Mouse (Mus musculus) kidney, embryonic 16.5 days (tissue): Measurements from ENCODE around the gene Gm37240. TPM values are rescaled to one million over a fixed set of nuclear protein-coding genes. Genes with fewer than 3 reads are reported as not detected.

Source experiments
- ATAC-seq: fragments of 200-750 bp; cut with Nextera tagmentation; 2 replicates; pipeline ENCODE4 v1.8.0; 2017; ENCODE audit warnings: moderate TSS enrichment; ENCODE audit not compliant: low FRiP score, low TSS enrichment
- H3K27ac ChIP-seq: fragments of 300-500 bp; sonication (generic); 2 replicates; pipeline ENCODE4 v1.5.1; 2014; ENCODE audit warnings: low read length
- H3K27me3 ChIP-seq: fragments of 300-500 bp; sonication (generic); 2 replicates; pipeline ENCODE4 v1.6.1; 2014; ENCODE audit warnings: low read length, control low read depth, mixed read lengths; ENCODE audit not compliant: insufficient read depth
- H3K36me3 ChIP-seq: fragments of 300-500 bp; sonication (generic); 2 replicates; pipeline ENCODE4 v1.6.1; 2014; ENCODE audit warnings: low read length, control low read depth, mixed read lengths; ENCODE audit not compliant: insufficient read depth
- H3K4me1 ChIP-seq: fragments of 300-500 bp; sonication (generic); 2 replicates; pipeline ENCODE4 v1.6.1; 2014; ENCODE audit warnings: low read length, control low read depth, mixed read lengths; ENCODE audit not compliant: insufficient read depth
- H3K4me2 ChIP-seq: fragments of 300-500 bp; sonication (generic); replicated peaks from 2 replicates; pipeline ENCODE4 v1.6.1; 2014; ENCODE audit warnings: low read depth, low read length
- H3K4me3 ChIP-seq: fragments of 300-500 bp; sonication (generic); 2 replicates; pipeline ENCODE4 v1.5.1; 2014; ENCODE audit warnings: mild to moderate bottlenecking, low read length
- H3K9ac ChIP-seq: fragments of 300-500 bp; sonication (generic); replicated peaks from 2 replicates; pipeline ENCODE4 v1.6.1; 2014; ENCODE audit warnings: low read length
- H3K9me3 ChIP-seq: fragments of 300-500 bp; sonication (generic); 2 replicates; pipeline ENCODE4 v1.6.1; 2016; ENCODE audit warnings: low read length, control low read depth
- WGBS: fragments of 180-500 bp; shearing (Covaris S2); extraction: QIAGEN DNeasy Blood & Tissue Kit; methylation state at CpG from one replicate; pipeline ENCODE4 v1.1.7; 2014; 5-methylcytosine and 5-hydroxymethylcytosine counted together
- polyA plus RNA-seq: library from polyadenylated mRNA; unstranded; fragments of >200 nt; fragmentation: Nextera tagmentation; extraction: Ambion mirVana; gene quantifications from 2 replicates; pipeline ENCODE4 v1.2.1, GENCODE M21; 2015

Gm37240 gene
- polyA plus RNA-seq, 1 experiment from 2014 or later, result 8.7 TPM

DNA sequence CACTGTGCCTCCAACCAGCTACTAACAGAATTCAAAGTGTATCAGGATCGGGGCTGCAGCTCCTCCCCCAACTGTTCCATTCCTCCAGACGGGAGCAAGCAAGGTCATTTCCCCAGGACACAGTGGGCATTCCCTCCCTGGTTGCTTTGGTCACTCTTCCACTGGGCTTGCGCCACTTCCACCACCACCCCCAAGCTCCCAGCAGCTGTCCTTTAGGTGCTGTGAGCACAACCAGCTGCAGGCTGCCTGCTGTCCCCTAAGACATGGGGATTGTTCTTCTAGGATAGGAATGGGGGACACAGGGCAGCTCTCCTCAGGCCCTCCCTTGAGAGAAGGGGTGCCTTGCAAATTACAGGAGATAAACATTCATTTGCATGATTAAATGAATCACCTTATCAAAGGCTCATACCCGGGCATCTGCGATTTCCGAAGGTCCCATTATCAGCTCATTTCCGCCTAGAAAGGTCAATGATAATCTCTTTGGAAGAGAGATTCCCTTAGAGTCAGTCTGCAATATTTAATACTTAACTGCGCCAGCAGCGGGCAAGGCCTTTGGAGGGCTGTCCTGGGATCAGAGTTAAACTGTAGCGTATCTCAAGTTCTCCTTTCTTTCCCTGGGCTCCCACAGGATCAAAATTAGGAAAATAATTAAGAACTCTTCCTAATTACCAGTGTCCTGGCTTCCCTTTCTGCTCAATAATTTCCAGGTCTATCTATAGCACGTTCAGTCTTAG lies 1247.4 kb downstream of the Gm37240 start:
- Histone ChIP-seq H3K4me1 (peaks cover 21% of the 10 kb centered on the region; the same call in 1 of the 2 replicates), H3K36me3 (no peaks in the 10 kb centered on the region), H3K9me3 (no peaks in the 10 kb centered on the region), H3K4me2 (no peak overlapping the region), H3K9ac (no peak overlapping the region), H3K27ac (peak overlapping the region; percentile 57), H3K4me3 (no peak overlapping the region), H3K27me3 (no peaks in the 10 kb centered on the region)
- 0 out of 2 replicates have a peak, but pooled peaks have one; percentile 61 for ATAC-seq
- WGBS, result 47% methylated on average over 11 of the region's 11 CpGs

GRCm38 (mm10) chr3:84638858-84639257 lies 1248.5 kb downstream of the Gm37240 start:
- no peak overlapping the region for H3K4me3 ChIP-seq
- no peaks in the 10 kb centered on the region for H3K36me3 ChIP-seq
- peak; percentile 75 for ATAC-seq
- 76% methylated on average over 4 of the region's 4 CpGs for WGBS
- peaks cover 21% of the 10 kb centered on the region; the same call in 1 of the 2 replicates for H3K4me1 ChIP-seq
- no peaks in the 10 kb centered on the region for H3K9me3 ChIP-seq
- H3K4me2 ChIP-seq, result no peak overlapping the region
- no peak overlapping the region for H3K27ac ChIP-seq
- H3K9ac ChIP-seq, result no peak overlapping the region
- H3K27me3 ChIP-seq, result no peaks in the 10 kb centered on the region

DNA sequence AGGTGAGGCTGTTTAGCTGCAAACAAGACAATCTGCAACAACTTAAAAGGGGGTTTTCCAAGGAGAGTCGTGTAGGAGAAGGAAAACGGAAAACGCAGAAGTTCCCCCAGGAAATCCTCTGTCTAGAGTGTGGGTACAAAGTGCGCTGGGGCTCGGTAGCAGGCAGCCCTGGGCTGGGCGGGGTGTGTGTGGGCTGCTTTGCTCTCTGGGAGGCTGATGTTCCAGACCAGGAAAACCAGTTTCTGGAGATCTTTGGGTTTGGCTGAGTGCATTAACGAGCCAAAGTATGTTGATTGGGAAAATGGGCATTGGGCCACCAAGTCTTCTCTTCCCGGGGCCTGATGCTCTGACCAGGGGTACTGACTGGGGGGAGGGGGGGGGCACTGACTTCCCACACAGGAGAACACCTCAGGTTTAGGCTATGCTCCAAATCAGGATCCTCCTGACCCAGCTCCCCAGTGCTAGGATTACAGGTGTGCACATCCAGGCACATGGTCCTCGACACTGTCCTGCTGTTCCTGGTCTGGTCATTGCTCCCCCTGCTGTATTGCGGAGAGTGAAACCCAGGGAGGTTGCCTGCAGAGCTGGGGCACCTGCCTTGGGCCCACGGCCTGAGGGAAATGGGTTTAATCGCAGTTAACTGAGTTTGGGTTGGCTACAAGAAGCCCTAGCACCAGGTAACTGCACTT lies 1249.3 kb downstream of the Gm37240 start:
- no peak for ATAC-seq
- WGBS, result 59% methylated on average over 12 of the region's 12 CpGs
- Histone ChIP-seq H3K36me3 (no peaks in the 10 kb centered on the region), H3K4me1 (peaks cover 21% of the 10 kb centered on the region; the same call in 1 of the 2 replicates), H3K27ac (no peak overlapping the region), H3K9ac (no peak overlapping the region), H3K9me3 (no peaks in the 10 kb centered on the region), H3K27me3 (no peaks in the 10 kb centered on the region), H3K4me2 (no peak overlapping the region), H3K4me3 (no peak overlapping the region)

- Histone ChIP-seq H3K4me3 (no peak overlapping the region), H3K27ac (no peak overlapping the region), H3K4me1 (peaks cover 21% of the 10 kb centered on the region; the same call in 1 of the 2 replicates), H3K27me3 (no peaks in the 10 kb centered on the region), H3K36me3 (no peaks in the 10 kb centered on the region), H3K9me3 (no peaks in the 10 kb centered on the region), H3K9ac (no peak overlapping the region), H3K4me2 (no peak overlapping the region)
- WGBS, result 81% methylated on average over 6 of the region's 6 CpGs
- no peak for ATAC-seq
Measured at GRCm38 (mm10) chr3:84637095-84637494, 1250.2 kb downstream of the Gm37240 start.

DNA sequence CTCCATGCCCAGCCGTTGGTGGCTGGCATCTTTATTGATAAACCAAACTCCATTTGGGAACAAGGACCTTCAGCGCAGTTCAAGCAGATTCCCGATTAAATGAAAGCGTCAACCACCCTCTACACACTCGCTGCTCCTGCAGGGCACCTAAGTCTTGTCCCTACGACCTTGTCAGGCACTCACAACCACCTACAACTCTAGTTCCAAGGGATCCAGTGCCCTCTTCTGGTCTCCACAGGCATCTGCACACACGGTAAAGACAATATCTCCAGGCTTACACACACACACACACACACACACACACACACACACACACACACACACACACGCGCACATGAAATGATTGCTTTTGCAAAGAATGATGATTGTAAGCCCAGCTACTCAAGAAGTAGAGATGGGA lies 1255.7 kb downstream of the Gm37240 start:
- Histone ChIP-seq H3K4me2 (no peak overlapping the region), H3K36me3 (no peaks in the 10 kb centered on the region), H3K27me3 (no peaks in the 10 kb centered on the region), H3K4me3 (no peak overlapping the region), H3K27ac (no peak overlapping the region), H3K4me1 (no peaks in the 10 kb centered on the region), H3K9me3 (no peaks in the 10 kb centered on the region), H3K9ac (no peak overlapping the region)
- no peak for ATAC-seq
- 94% methylated on average over 9 of the region's 9 CpGs for WGBS

DNA sequence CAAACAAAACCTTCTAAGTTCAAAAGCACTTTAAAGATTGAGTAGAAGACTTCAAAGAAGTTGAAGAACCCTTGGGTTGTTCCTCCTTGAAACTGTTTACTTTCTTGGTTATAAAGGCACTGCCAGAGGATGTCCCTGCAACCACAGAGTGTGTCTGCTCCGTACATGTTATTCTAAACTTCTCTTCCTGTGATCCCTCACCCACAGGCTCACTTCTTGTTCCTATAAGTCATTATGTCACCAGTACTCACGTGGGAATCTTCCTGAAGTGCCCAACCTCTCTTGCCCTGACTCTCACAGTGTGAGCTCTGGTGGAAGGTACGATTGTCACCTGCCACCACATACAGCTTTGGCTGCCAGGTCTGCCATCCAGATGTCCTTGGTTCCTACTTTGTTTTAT lies 1265.3 kb downstream of the Gm37240 start:
- no peak for ATAC-seq
- H3K9me3 ChIP-seq, result no peaks in the 10 kb centered on the region
- no peak overlapping the region for H3K9ac ChIP-seq
- no peak overlapping the region for H3K4me2 ChIP-seq
- no peaks in the 10 kb centered on the region for H3K27me3 ChIP-seq
- peaks cover 6% of the 10 kb centered on the region; the same call in 1 of the 2 replicates for H3K4me1 ChIP-seq
- no peak overlapping the region for H3K4me3 ChIP-seq
- no peaks in the 10 kb centered on the region for H3K36me3 ChIP-seq
- WGBS, result 33% methylated on average over 3 of the region's 3 CpGs
- H3K27ac ChIP-seq, result no peak overlapping the region

GRCm38 (mm10) chr3:84619725-84620124 lies 1267.6 kb downstream of the Gm37240 start:
- Histone ChIP-seq H3K36me3 (no peaks in the 10 kb centered on the region), H3K4me3 (no peak overlapping the region), H3K27me3 (no peaks in the 10 kb centered on the region), H3K9me3 (no peaks in the 10 kb centered on the region), H3K27ac (no peak overlapping the region), H3K4me2 (no peak overlapping the region), H3K4me1 (no peaks in the 10 kb centered on the region), H3K9ac (no peak overlapping the region)
- no peak for ATAC-seq
- 89% methylated on average over 6 of the region's 6 CpGs for WGBS

- H3K9me3 ChIP-seq, result no peaks in the 10 kb centered on the region
- no peak for ATAC-seq
- H3K36me3 ChIP-seq, result no peaks in the 10 kb centered on the region
- H3K4me2 ChIP-seq, result no peak overlapping the region
- no peaks in the 10 kb centered on the region for H3K4me1 ChIP-seq
- H3K4me3 ChIP-seq, result no peak overlapping the region
- WGBS, result 92% methylated on average over 7 of the region's 7 CpGs
- no peak overlapping the region for H3K27ac ChIP-seq
- no peak overlapping the region for H3K9ac ChIP-seq
- H3K27me3 ChIP-seq, result no peaks in the 10 kb centered on the region
Measured at GRCm38 (mm10) chr3:84619056-84619455, 1268.3 kb downstream of the Gm37240 start.

GRCm38 (mm10) chr3:84618627-84619026 lies 1268.7 kb downstream of the Gm37240 start:
- WGBS, result 94% methylated on average over 2 of the region's 2 CpGs

DNA sequence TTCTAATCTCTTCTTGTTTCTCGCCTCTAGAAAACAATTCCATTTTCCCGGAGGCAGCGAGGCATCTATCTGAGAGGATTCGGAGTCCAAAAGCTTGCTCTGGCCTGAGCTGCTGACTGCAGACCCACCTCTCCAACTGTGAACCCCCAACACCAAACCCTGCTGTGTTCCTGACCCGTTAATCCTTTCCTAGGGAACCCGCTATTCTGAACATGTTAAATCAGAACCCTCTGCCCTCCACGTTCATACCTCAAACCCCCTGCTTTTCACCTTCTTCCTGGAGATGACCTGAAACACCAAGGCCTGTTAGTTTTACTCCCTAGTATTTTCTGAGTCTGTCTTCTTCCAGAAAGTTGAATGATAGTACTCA lies 1271.5 kb downstream of the Gm37240 start:
- Histone ChIP-seq H3K4me2 (no peak overlapping the region), H3K36me3 (no peaks in the 10 kb centered on the region), H3K27ac (no peak overlapping the region), H3K4me1 (no peaks in the 10 kb centered on the region), H3K4me3 (no peak overlapping the region), H3K9me3 (0 out of 2 replicates have a peak, but pooled peaks cover 4% of the 10 kb centered on the region), H3K9ac (no peak overlapping the region), H3K27me3 (no peaks in the 10 kb centered on the region)
- no peak for ATAC-seq
- WGBS, result 40% methylated on average over 7 of the region's 7 CpGs

More at GRCm38 (mm10) chr3:84618627-84619026, 1268.7 kb downstream of the Gm37240 start:
- Histone ChIP-seq H3K9ac (no peak overlapping the region), H3K27ac (no peak overlapping the region), H3K9me3 (no peaks in the 10 kb centered on the region), H3K4me3 (no peak overlapping the region), H3K27me3 (no peaks in the 10 kb centered on the region), H3K36me3 (no peaks in the 10 kb centered on the region), H3K4me1 (no peaks in the 10 kb centered on the region), H3K4me2 (no peak overlapping the region)
- no peak for ATAC-seq
